8 mouse cellular contexts compared by ENCODE assay signal in the genomic region with DNA sequence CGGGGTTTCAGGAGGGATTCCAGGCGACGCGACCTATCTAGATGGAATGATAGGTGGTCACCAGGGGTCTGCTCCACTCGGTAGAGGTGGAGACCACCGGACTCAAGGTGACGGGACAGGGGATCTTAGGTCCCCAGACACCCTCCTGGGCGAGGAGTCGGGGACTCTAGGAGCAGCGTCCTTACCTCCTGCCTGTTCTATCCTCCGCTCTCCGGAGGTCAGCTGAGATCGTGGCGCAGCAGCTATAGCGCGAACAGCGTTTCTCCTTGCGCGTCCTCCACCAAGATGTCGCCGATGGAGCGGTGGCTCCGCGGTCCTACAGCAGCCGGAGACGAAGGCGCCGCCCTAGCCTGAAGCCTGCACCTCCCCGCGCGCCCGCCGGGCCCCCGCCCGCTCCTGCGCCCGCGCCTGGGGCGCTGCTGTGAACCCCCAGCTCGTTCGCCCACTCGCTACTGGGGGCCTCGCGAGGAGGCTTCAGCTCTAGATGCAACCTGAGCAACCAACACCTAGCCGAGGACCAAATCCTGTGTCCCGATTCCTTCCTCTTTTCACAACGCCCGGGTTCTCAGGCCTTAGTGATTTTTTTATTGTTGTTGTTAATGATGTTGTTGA. TPM values are rescaled to one million over a fixed set of nuclear protein-coding genes. Genes with fewer than 3 reads are reported as not detected.
DNase-seq lines count a peak whose midpoint lies in the region; ATAC-seq and TF ChIP-seq lines count a peak whose summit lies in the region.

A gene (minus strand): TSS at position 562 of the 612 bp plus-strand sequence.

- under 1% methylated on average over 48 of the region's 48 CpGs for WGBS in heart, embryonic 14.5 days
- WGBS in lung, adult 2 months, result 1% methylated on average over 48 of the region's 48 CpGs
- 1% methylated on average over 48 of the region's 48 CpGs for WGBS in neural tube, embryonic 15.5 days

- H3K9me3 ChIP-seq in heart, embryonic 14.5 days (ENCODE audit: control insufficient read depth, low read length), result 0 out of 2 replicates have a peak, but pooled peaks cover 1% of the 10 kb centered on the region
- H3K9me3 ChIP-seq in neural tube, embryonic 15.5 days (replicated peaks), result no peaks in the 10 kb centered on the region

- peak within 1 kb of the TSS; percentile 63 to 95 for H3K4me3 ChIP-seq in heart, embryonic 14.5 days (ENCODE audit: control insufficient read depth in 1 of 2, insufficient read depth in 1 of 2, low read depth in 1 of 2, low read length in 2 of 2)
- peak within 1 kb of the TSS; percentile 69 for H3K4me3 ChIP-seq in lung, adult 2 months (replicated peaks; ENCODE audit: extremely low read depth, low read depth, low read length)
- H3K4me3 ChIP-seq in neural tube, embryonic 15.5 days (replicated peaks), result peak within 1 kb of the TSS; percentile 89

- peaks cover 0 to 6% of the 10 kb centered on the region in 2 experiments; a peak in 3 of 4 replicates for H3K4me1 ChIP-seq in heart, embryonic 14.5 days (ENCODE audit: control insufficient read depth in 2 of 2, insufficient read depth in 2 of 2, low read length in 2 of 2)
- no peaks in the 10 kb centered on the region for H3K4me1 ChIP-seq in lung, adult 2 months (ENCODE audit: control insufficient read depth, insufficient read depth, low read length)
- peaks cover 23% of the 10 kb centered on the region for H3K4me1 ChIP-seq in neural tube, embryonic 15.5 days

- no peak for TF ChIP-seq POLR2A in lung, adult 2 months (IDR thresholded peaks at IDR 0.05; ENCODE audit: borderline replicate concordance, extremely low read depth, low read depth, low read length)

- H3K9ac ChIP-seq in heart, embryonic 14.5 days (ENCODE audit: low read length), result peak within 1 kb of the TSS; percentile 75
- peak within 1 kb of the TSS; percentile 75 for H3K9ac ChIP-seq in neural tube, embryonic 15.5 days (replicated peaks)

- peak within 1 kb of the TSS; percentile 97 for H3K4me2 ChIP-seq in heart, embryonic 14.5 days (ENCODE audit: low read length)
- peak within 1 kb of the TSS; percentile 88 for H3K4me2 ChIP-seq in neural tube, embryonic 15.5 days

- TF ChIP-seq CTCF in lung, adult 2 months (IDR thresholded peaks at IDR 0.05; ENCODE audit: insufficient read depth, low read length), result no peak

- no peaks in the 10 kb centered on the region for H3K36me3 ChIP-seq in heart, embryonic 14.5 days (ENCODE audit: control insufficient read depth, insufficient read depth, low read length)
- H3K36me3 ChIP-seq in neural tube, embryonic 15.5 days, result no peaks in the 10 kb centered on the region

- peaks cover 8% of the 10 kb centered on the region for H3K27me3 ChIP-seq in heart, embryonic 14.5 days (ENCODE audit: control insufficient read depth, insufficient read depth, low read length)
- peaks cover 26% of the 10 kb centered on the region for H3K27me3 ChIP-seq in neural tube, embryonic 15.5 days (replicated peaks)

- peak; percentile 43 for ATAC-seq in common myeloid progenitor, adult 5-6 weeks (replicated peaks; ENCODE audit: low read depth, poor library complexity, severe bottlenecking)
- peak; percentile 48 for ATAC-seq in heart, embryonic 14.5 days (ENCODE audit: insufficient number of reproducible peaks, insufficient read depth, low FRiP score, low read depth)
- peak; percentile 72 for ATAC-seq in neural tube, embryonic 15.5 days (ENCODE audit: low FRiP score)

- H3K27ac ChIP-seq in heart, embryonic 14.5 days (replicated peaks in 1 of 2; ENCODE audit: control insufficient read depth in 1 of 2, insufficient read depth in 1 of 2, low read depth in 2 of 2, low read length in 2 of 2), result peak within 1 kb of the TSS; percentile 18 to 35; a peak in 2 of 4 replicates
- H3K27ac ChIP-seq in neural tube, embryonic 15.5 days (replicated peaks), result peak within 1 kb of the TSS; percentile 84

- DNase-seq in left cerebral cortex, adult 11 months (ENCODE audit: low spot score), result peak; percentile 54
- DNase-seq in left cerebral cortex, adult 9 months (ENCODE audit: low spot score in 2 of 2), result no peak
- DNase-seq in layer of hippocampus, adult 8-10 months (ENCODE audit: low spot score in 2 of 2), result peak in 1 of 2 experiments; percentile 65
- no peak for DNase-seq in lung, adult 2 months
- DNase-seq in urinary bladder, adult 2 months (ENCODE audit: low spot score), result peak; percentile 41

RNA-seq across cellular contexts. Expression of the gene that starts here (rescaled TPM):
- 10.6 and 12.2 TPM in 2 replicates for total RNA-seq in common myeloid progenitor, adult 5-6 weeks (2017)
- polyA plus RNA-seq in heart, embryonic 14.5 days (2014; fragmentation: Nextera tagmentation; extraction: Ambion mirVana), result 2.9 and 3.7 TPM in 2 replicates
- total RNA-seq in layer of hippocampus, adult 8-10 months (2022), result 10 to 100 TPM; 52.3 to 55.6 (median 53.4) TPM
- polyA plus RNA-seq in lung, adult 2 months (2012; rRNA removed), result 0.80 and 0.86 TPM in 2 replicates
- polyA plus RNA-seq in neural tube, embryonic 15.5 days (2015; fragmentation: Nextera tagmentation; extraction: Ambion mirVana), result 4.2 and 4.8 TPM in 2 replicates
- 2.2 and 2.6 TPM in 2 replicates for polyA plus RNA-seq in urinary bladder, adult 2 months (2012; rRNA removed)

Comparison
In these comparisons a context has a peak if more than half of its experiments do, and no peak if none do; other contexts are left out.
1. DNase-seq: peak in left cerebral cortex, adult 11 months (single experiment) and urinary bladder, adult 2 months (single experiment); none in left cerebral cortex, adult 9 months (0 of 2) and lung, adult 2 months (single experiment).
2. Peak in every context shown above with its lines, with median percentiles within 50 percentile points of each other: ATAC-seq and H3K4me3 ChIP-seq.